Mouse (Mus musculus): ENCODE data around the gene Hnrnph1.
A peak's percentile ranks its signal among the peaks of the same experiment; 100 is the strongest.

The Hnrnph1 gene

GRCm38 (mm10) chr11:50407235-50407634, 30.4 kb downstream of the Hnrnph1 start:
- no peak for DNase-seq

DNA sequence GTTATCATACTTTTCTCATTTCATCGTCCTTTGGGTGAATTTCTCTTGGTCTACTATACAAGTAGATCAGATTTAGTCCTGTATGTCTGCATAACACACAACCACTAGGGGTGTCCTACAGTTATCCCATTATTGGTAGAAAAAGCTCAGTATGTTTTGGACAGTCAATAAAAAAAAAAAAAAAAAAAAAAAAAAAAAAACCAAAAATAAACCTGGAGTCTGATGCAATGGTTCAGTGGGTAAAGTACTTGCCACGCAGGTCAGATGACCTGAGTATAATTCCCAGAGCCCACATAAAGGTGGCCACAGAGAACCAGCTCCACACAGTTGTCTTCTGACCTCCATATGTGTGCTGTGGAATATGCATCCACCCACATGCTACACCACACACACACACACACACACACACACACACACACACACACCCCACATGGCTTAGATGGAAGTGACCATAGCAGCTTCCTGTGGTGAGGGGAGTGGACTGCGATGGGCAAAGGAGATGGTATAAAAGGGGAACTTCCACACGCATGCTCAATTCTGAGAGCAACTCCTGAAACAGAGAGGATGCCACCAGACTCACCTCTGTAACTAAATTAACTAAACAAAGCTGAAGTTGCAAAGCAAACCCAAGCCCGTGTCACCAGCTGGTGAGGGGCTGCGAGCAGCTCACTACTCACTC, 38.9 kb downstream of the Hnrnph1 start:
- DNase-seq: no peak

DNA sequence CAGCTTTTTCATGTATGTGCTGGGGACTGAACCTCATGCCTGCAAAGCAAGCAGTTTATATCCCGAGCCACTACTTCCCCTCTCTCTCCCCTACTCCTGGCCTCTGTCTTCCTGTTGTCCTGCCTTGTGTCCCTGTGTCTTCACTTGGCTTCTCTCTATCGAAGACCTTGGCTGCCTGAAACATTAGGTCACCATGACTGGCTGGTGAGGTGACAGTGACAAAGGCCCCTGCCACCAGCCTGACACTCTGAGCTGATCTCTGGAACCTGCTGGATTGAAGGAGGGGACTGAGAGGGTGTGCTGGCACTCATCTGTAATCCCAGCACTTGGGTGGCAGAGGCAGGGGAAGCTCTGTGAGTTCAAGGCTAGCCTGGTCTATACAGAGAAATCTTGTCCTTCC, 41.1 kb downstream of the Hnrnph1 start:
- no peak for DNase-seq

DNA sequence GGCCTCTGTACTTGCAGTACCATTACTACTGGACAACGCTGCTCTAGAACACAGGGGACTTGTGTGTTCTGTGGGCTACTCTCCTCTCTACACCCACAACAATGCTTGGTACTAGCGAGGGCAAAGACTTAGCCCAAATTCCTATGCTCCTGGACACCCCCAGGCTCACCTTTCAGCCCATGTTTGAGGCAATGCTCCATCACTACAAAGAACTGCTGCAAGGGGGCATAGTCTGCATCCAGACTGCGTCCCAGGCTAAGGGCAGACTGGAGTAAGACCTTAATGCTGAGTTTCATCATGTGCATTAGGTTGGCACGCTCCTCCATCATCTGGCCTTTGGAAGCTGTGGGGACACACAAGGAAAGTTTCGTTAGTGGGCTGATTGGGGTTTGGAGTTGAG, 44.7 kb downstream of the Hnrnph1 start:
- no peak for DNase-seq

DNA sequence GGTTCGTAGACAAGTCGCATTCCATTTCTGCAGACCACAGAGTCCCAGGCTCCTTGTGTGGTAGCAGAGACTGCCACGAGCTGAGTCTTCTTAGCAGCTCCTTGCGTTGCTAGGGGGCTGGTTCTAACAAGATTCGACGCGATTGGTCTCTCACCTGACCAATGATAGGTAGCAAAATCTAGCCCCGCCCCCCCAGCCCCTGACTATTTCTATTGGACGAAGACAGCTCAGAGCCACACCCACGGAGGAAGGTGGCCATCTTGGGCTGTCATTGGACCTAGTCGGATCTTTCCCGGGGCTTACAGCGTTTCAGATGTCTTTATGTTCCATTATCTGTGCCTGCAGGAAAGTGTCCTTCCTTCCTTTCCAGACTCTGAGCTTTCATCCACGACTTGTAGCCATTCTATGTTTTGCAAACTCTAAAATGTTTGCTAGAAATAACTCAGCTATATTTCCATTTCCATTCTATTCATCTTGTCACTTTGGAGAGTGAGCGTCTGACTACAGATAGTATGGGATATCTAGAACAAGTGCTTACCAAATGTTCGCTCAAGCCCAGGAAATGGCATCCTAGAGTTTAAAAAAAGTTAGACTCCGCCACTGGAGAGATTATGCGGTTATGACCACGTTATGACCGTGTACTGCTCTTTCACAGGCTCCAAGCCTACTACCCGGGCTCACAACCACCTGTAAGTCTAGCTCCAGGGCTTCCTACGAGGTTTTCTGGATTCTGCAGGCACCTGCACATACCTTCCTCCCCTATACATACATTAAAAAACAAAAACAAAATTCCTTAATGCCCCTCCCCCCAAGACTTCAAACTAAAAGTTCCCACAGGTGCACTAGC, 45.4 kb downstream of the Hnrnph1 start:
- DNase-seq: peak in 1 of 2 experiments; percentile 16

- DNase-seq: no peak
Measured at GRCm38 (mm10) chr11:50426056-50426455, 49.3 kb downstream of the Hnrnph1 start.

DNA sequence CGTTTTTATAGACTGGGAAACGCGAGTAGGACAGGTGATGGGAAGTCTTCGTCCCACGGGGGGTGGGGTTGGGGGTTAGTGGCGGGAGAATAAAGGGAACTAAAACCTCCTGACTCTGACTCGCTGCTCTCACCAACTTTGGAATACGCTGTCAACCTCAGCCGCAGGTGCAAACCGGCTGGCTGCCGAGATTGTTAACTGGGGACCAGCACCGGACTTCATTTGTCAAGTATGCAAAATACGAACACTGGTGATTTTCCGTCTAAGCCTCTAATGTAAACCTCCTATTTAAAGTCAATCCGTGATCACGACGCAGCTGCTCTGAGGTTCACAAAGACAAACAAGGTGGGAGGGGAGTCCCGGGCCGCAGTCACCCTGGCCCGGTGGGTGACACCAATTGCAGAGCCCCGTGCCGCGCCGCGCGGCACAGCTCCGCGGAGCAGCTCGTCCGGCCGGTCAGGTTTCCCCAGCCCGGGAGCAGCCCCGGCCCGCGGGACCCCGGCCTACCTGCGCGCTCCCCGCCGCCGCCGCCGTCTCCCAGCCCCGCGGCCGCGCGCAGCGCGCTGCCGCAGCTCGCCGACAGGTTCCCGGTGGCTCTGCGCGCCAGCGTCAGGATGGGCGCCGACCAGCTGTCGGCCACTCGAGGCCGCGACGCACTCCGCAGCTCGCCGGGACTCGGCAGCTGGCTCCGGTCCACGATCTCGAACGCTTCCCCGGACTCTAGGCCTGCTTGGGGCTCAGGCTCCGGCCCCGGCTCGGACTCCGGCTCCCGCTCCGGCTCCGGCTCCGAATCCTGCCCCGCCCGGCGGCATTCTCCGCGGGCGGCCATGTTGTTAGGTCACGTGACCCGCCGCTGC, 53.7 kb downstream of the Hnrnph1 start, which contains the start of gene Rufy1:
Rufy1 (minus strand) TSS at position 849 of the 857 bp plus-strand sequence.
- peak; percentile 73 to 84 for DNase-seq

- DNase-seq: peak in 1 of 2 experiments; percentile 22
Measured at GRCm38 (mm10) chr11:50431134-50432068, 54.6 kb downstream of the Hnrnph1 start.

- DNase-seq: no peak
Measured at GRCm38 (mm10) chr11:50432069-50432440, 55.3 kb downstream of the Hnrnph1 start.

GRCm38 (mm10) chr11:50432896-50433295, 56.1 kb downstream of the Hnrnph1 start:
- DNase-seq: no peak
